Mouse (Mus musculus) liver, embryonic 16.5 days (tissue): ENCODE measurements around the gene Myzap. TPM values are rescaled to one million over a fixed set of nuclear protein-coding genes. Genes with fewer than 3 reads are reported as not detected.

Experiments
- ATAC-seq: fragments of 200-750 bp; cut with Nextera tagmentation; 2 replicates; pipeline ENCODE4 v1.8.0; 2017; ENCODE audit warnings: low read depth, mild to moderate bottlenecking, moderate number of reproducible peaks, moderate library complexity
- H3K27ac ChIP-seq: fragments of 300-500 bp; sonication (generic); 2 replicates; pipeline ENCODE4 v1.5.1; 2014; ENCODE audit warnings: mild to moderate bottlenecking, low read length
- H3K27me3 ChIP-seq: fragments of 300-500 bp; sonication (generic); 2 replicates; pipeline ENCODE4 v1.6.1; 2014; ENCODE audit warnings: low read depth, low read length, mixed read lengths; ENCODE audit not compliant: control insufficient read depth, insufficient read depth
- H3K36me3 ChIP-seq: fragments of 300-500 bp; sonication (generic); 2 replicates; pipeline ENCODE4 v1.6.1; 2014; ENCODE audit warnings: mild to moderate bottlenecking; ENCODE audit not compliant: control insufficient read depth, insufficient read depth
- H3K4me1 ChIP-seq: fragments of 300-500 bp; sonication (generic); 2 replicates; pipeline ENCODE4 v1.6.1; 2014; ENCODE audit warnings: low read depth, low read length, mixed read lengths; ENCODE audit not compliant: control insufficient read depth
- H3K4me2 ChIP-seq: fragments of 300-500 bp; sonication (generic); 2 replicates; pipeline ENCODE4 v1.6.1; 2014; ENCODE audit warnings: low read depth, low read length, mixed read lengths
- H3K4me3 ChIP-seq: fragments of 300-500 bp; sonication (generic); 2 replicates; pipeline ENCODE4 v1.5.1; 2014; ENCODE audit warnings: low read depth, mild to moderate bottlenecking, low read length
- H3K9ac ChIP-seq: fragments of 300-500 bp; sonication (generic); 2 replicates; pipeline ENCODE4 v1.6.1; 2014; ENCODE audit warnings: low read depth, low read length
- H3K9me3 ChIP-seq: fragments of 300-500 bp; sonication (generic); replicated peaks from 2 replicates; pipeline ENCODE4 v1.6.1; 2016; ENCODE audit warnings: low read length; ENCODE audit not compliant: control insufficient read depth
- WGBS: fragments of 180-500 bp; shearing (Covaris S2); extraction: QIAGEN DNeasy Blood & Tissue Kit; methylation state at CpG from one replicate; pipeline ENCODE4 v1.1.7; 2014; ENCODE audit not compliant: insufficient replicate concordance; 5-methylcytosine and 5-hydroxymethylcytosine counted together
- polyA plus RNA-seq: library from polyadenylated mRNA; unstranded; fragments of >200 nt; fragmentation: Nextera tagmentation; extraction: Ambion mirVana; gene quantifications from 2 replicates; pipeline ENCODE4 v1.2.1, GENCODE M21; 2015

Myzap gene
- polyA plus RNA-seq, 1 experiment from 2014 or later = 2.0 TPM

DNA sequence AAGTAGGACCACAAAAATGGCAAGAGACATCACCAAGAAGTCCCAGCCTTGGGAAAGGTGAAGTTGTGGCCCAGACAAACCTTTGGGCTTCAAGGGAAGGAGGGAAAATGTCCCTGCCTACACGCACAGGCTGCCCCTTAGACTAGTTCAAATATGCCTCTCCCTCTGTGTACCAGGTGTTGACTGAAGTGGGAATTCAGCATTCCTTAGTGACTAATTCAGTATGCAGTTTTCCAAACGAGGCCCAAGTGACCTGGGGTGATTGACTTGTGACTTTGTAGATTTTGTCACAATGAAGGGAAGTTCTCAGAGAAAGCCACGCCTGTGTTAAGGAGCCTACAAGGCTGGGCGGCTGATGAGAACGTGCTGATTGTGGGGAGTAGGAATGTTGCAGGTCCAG lies 49.9 kb downstream of the Myzap start:
- Histone ChIP-seq H3K4me2 (no peak overlapping the region), H3K27ac (no peak overlapping the region), H3K9me3 (no peaks in the 10 kb centered on the region), H3K4me1 (no peaks in the 10 kb centered on the region), H3K4me3 (no peak overlapping the region), H3K36me3 (no peaks in the 10 kb centered on the region), H3K9ac (no peak overlapping the region), H3K27me3 (no peaks in the 10 kb centered on the region)
- no peak for ATAC-seq
- 60% methylated on average over 5 of the region's 5 CpGs for WGBS

- Histone ChIP-seq H3K36me3 (no peaks in the 10 kb centered on the region), H3K4me3 (no peak overlapping the region), H3K4me2 (no peak overlapping the region), H3K9me3 (no peaks in the 10 kb centered on the region), H3K4me1 (no peaks in the 10 kb centered on the region), H3K27ac (no peak overlapping the region), H3K9ac (no peak overlapping the region), H3K27me3 (no peaks in the 10 kb centered on the region)
- ATAC-seq = no peak
- WGBS = 46% methylated on average over 3 of the region's 3 CpGs
Observed at GRCm38 (mm10) chr9:71540739-71541138, 51.4 kb downstream of the Myzap start.

DNA sequence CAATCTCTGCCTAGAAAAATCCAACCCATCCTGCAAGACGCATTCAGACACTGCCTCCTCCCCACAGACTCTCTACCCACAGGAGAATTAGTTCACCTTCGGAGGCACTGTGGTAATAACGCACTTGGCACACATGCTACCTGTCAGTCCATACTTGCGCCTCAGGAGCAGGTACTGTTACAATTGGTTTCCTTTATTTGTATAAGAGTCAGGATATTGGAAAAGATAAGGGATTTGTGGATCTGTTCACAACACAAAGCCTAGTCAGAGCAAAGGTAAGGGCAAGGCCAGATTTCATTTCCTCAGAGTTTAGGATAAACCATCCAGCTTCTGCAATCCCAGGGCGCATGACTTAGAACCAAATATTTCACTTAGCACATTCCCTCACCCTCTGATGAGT lies 56.4 kb downstream of the Myzap start:
- no peak overlapping the region for H3K4me3 ChIP-seq
- H3K36me3 ChIP-seq = no peaks in the 10 kb centered on the region
- ATAC-seq = no peak
- H3K9ac ChIP-seq = no peak overlapping the region
- H3K4me2 ChIP-seq = no peak overlapping the region
- no peak overlapping the region for H3K27ac ChIP-seq
- H3K4me1 ChIP-seq = peaks cover 3% of the 10 kb centered on the region; the same call in 1 of the 2 replicates
- WGBS = 55% methylated on average over 5 of the region's 5 CpGs
- H3K9me3 ChIP-seq = no peaks in the 10 kb centered on the region
- no peaks in the 10 kb centered on the region for H3K27me3 ChIP-seq

DNA sequence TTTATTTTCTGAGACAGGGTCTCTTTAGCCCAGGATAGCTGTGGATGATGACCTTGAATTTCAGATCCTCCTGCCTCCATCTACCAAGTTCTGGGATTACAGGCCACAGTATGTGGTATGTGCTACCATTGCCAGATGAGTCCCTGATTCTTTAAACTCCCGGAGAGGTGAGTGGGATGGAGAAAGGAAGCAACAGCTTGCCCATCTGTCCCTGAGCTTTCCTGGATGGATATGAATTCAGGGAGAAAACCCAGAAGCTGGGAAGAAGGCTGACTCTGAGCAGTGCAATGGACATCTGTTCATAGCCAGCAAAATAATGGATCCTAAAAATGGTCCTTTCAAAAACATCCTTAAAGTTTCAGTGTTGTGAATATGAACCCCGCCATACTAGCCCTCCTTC lies 57.1 kb downstream of the Myzap start:
- Histone ChIP-seq H3K4me2 (no peak overlapping the region), H3K36me3 (no peaks in the 10 kb centered on the region), H3K9me3 (no peaks in the 10 kb centered on the region), H3K9ac (no peak overlapping the region), H3K27ac (no peak overlapping the region), H3K27me3 (no peaks in the 10 kb centered on the region), H3K4me3 (no peak overlapping the region), H3K4me1 (peaks cover 3% of the 10 kb centered on the region; the same call in 1 of the 2 replicates)
- WGBS = 43% methylated on average over 2 of the region's 2 CpGs
- ATAC-seq = no peak

- no peak overlapping the region for H3K27ac ChIP-seq
- no peaks in the 10 kb centered on the region for H3K4me1 ChIP-seq
- no peak overlapping the region for H3K4me2 ChIP-seq
- H3K9me3 ChIP-seq = no peaks in the 10 kb centered on the region
- 63% methylated on average over 2 of the region's 2 CpGs for WGBS
- H3K9ac ChIP-seq = no peak overlapping the region
- H3K4me3 ChIP-seq = no peak overlapping the region
- H3K36me3 ChIP-seq = no peaks in the 10 kb centered on the region
- H3K27me3 ChIP-seq = no peaks in the 10 kb centered on the region
- no peak for ATAC-seq
Observed at GRCm38 (mm10) chr9:71529960-71530359, 62.2 kb downstream of the Myzap start.

- WGBS = 64% methylated on average over 9 of the region's 9 CpGs
- no peak overlapping the region for H3K9ac ChIP-seq
- H3K4me2 ChIP-seq = no peak overlapping the region
- no peak for ATAC-seq
- H3K36me3 ChIP-seq = no peaks in the 10 kb centered on the region
- H3K27ac ChIP-seq = no peak overlapping the region
- no peak overlapping the region for H3K4me3 ChIP-seq
- H3K9me3 ChIP-seq = no peaks in the 10 kb centered on the region
- no peaks in the 10 kb centered on the region for H3K27me3 ChIP-seq
- no peaks in the 10 kb centered on the region for H3K4me1 ChIP-seq
Observed at GRCm38 (mm10) chr9:71527438-71527837, 64.7 kb downstream of the Myzap start.

- H3K4me1 ChIP-seq = no peaks in the 10 kb centered on the region
- WGBS = 69% methylated on average over 4 of the region's 4 CpGs
- no peak overlapping the region for H3K27ac ChIP-seq
- ATAC-seq = no peak
- no peaks in the 10 kb centered on the region for H3K9me3 ChIP-seq
- no peak overlapping the region for H3K4me2 ChIP-seq
- H3K36me3 ChIP-seq = no peaks in the 10 kb centered on the region
- H3K4me3 ChIP-seq = no peak overlapping the region
- no peak overlapping the region for H3K9ac ChIP-seq
- no peaks in the 10 kb centered on the region for H3K27me3 ChIP-seq
Observed at GRCm38 (mm10) chr9:71523901-71524300, 68.3 kb downstream of the Myzap start.

DNA sequence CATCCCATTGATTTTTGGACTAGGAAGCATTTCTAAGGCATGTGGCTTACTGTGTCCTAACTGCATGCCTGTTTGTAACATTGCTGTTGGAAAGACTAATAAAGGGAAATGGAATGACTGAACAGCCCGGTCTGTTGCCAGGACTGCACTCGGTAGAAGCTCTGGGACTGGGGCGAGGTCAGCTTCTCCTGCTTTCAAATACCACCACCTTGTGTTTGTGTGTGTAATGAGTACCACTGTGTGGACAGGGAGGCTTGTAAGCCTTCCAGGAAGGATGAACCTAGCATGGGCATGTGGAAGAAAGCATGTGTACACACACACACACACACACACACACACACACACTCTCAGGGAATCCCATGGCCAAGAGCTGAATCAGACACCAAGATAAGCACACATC lies 72.3 kb downstream of the Myzap start:
- Histone ChIP-seq H3K4me1 (no peaks in the 10 kb centered on the region), H3K4me3 (no peak overlapping the region), H3K4me2 (no peak overlapping the region), H3K27ac (no peak overlapping the region), H3K9ac (no peak overlapping the region), H3K27me3 (no peaks in the 10 kb centered on the region), H3K9me3 (no peaks in the 10 kb centered on the region), H3K36me3 (no peaks in the 10 kb centered on the region)
- 56% methylated on average over 3 of the region's 3 CpGs for WGBS
- ATAC-seq = no peak

GRCm38 (mm10) chr9:71517487-71517886 lies 74.7 kb downstream of the Myzap start:
- Histone ChIP-seq H3K4me1 (no peaks in the 10 kb centered on the region), H3K4me3 (no peak overlapping the region), H3K27me3 (no peaks in the 10 kb centered on the region), H3K36me3 (no peaks in the 10 kb centered on the region), H3K9ac (no peak overlapping the region), H3K27ac (no peak overlapping the region), H3K4me2 (no peak overlapping the region), H3K9me3 (no peaks in the 10 kb centered on the region)
- 23% methylated on average over 4 of the region's 4 CpGs for WGBS
- ATAC-seq = no peak

DNA sequence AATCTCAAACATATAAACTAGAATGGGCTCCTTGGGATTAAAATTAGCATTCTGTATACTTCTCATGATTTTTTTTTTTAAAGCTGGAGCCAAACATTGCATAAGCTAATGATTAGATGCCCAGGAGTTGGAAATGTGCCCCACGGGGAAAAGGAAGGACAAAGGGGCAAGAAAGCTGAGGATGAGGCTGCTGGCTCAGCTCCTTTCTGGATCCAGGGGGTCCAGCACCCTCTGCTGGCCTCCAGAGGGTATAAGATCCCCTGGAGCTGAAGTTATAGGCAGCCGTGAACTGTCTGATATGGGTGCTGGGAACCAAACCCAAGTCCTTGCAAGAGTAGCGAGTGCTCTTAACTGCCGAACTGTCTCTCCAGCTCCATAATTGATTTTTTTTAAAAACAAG lies 76.3 kb downstream of the Myzap start:
- Histone ChIP-seq H3K9me3 (no peaks in the 10 kb centered on the region), H3K36me3 (no peaks in the 10 kb centered on the region), H3K9ac (no peak overlapping the region), H3K27ac (no peak overlapping the region), H3K4me2 (no peak overlapping the region), H3K4me1 (no peaks in the 10 kb centered on the region), H3K4me3 (no peak overlapping the region), H3K27me3 (no peaks in the 10 kb centered on the region)
- ATAC-seq = no peak
- WGBS = 71% methylated on average over 4 of the region's 4 CpGs
